In the genomic region with DNA sequence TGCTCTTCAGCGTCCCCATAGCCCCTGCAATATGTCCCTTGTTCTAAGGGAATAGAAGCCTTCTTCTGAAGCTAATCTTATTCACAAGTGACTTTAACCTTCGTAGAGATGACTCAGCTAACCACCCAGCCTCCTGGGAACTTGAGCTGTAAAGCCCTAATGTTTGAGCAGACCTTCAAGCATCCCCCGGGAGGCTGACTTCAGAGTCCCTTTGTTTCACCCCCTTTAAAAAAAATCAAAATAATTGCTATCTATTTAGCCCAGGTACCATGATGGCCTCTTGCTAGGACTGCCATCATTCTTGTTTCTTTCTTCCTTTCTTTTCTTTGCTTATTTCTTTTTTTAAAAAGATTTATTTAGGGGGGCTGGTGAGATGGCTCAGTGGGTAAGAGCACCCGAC, we compare ENCODE assay signal across 50 mouse cellular contexts. TPM values are rescaled to one million over a fixed set of nuclear protein-coding genes. Genes with fewer than 3 reads are reported as not detected.
"Had no signal": no experiment of that assay in that cellular context is flagged by ENCODE, and none has a peak within 500 bp of the region (broad histone marks: within the 10 kb centered on the region; RNA-seq: fewer than 3 reads in every experiment).

No protein-coding gene starts in this region.

- DNase-seq: heart, postnatal 10 days; heart, postnatal 14 days; heart, postnatal 36 days; heart, postnatal 4 days; kidney, adult 11 months; kidney, adult 18-20 months; kidney, adult 2 months; kidney, adult 8-10 months; kidney, adult 9 months; kidney, postnatal 10 days; kidney, postnatal 14 days; kidney, postnatal 25 days; kidney, postnatal 36 days; kidney, postnatal 4 days; layer of hippocampus, adult 9-11 months; layer of hippocampus, postnatal 36 days had no signal

- H3K27me3 ChIP-seq: heart, embryonic 12.5 days; hindbrain, embryonic 12.5 days; hindbrain, embryonic 13.5 days; intestine, embryonic 15.5 days; kidney, embryonic 15.5 days had no signal

- H3K4me2 ChIP-seq: heart, embryonic 11.5 days; heart, embryonic 12.5 days; heart, embryonic 13.5 days; heart, embryonic 15.5 days; hindbrain, embryonic 12.5 days; hindbrain, embryonic 13.5 days; hindbrain, embryonic 14.5 days; hindbrain, embryonic 15.5 days; intestine, embryonic 15.5 days; kidney, embryonic 15.5 days had no signal

- H3K9ac ChIP-seq: heart, embryonic 12.5 days; heart, embryonic 13.5 days; heart, embryonic 15.5 days; hindbrain, embryonic 12.5 days; hindbrain, embryonic 13.5 days; hindbrain, embryonic 14.5 days; hindbrain, embryonic 15.5 days; intestine, embryonic 15.5 days; kidney, embryonic 15.5 days had no signal

- H3K4me3 ChIP-seq: heart, embryonic 10.5 days; heart, embryonic 12.5 days; heart, embryonic 13.5 days; heart, embryonic 15.5 days; hindbrain, embryonic 10.5 days; hindbrain, embryonic 12.5 days; hindbrain, embryonic 13.5 days; hindbrain, embryonic 15.5 days; intestine, embryonic 15.5 days; kidney, embryonic 15.5 days; layer of hippocampus, adult 2 months had no signal

- H3K9me3 ChIP-seq: heart, embryonic 10.5 days; heart, embryonic 12.5 days; heart, embryonic 13.5 days; heart, embryonic 15.5 days; hindbrain, embryonic 10.5 days; hindbrain, embryonic 12.5 days; hindbrain, embryonic 13.5 days; hindbrain, embryonic 15.5 days; intestine, embryonic 15.5 days; kidney, embryonic 15.5 days had no signal

- H3K27ac ChIP-seq: heart, embryonic 10.5 days; heart, embryonic 13.5 days; heart, embryonic 15.5 days; hindbrain, embryonic 10.5 days; hindbrain, embryonic 12.5 days; hindbrain, embryonic 13.5 days; hindbrain, embryonic 14.5 days; hindbrain, embryonic 15.5 days; hindbrain, postnatal 0 days; intestine, embryonic 15.5 days; kidney, embryonic 15.5 days; kidney, postnatal 0 days; layer of hippocampus, adult 2 months had no signal

- ATAC-seq: hindbrain, embryonic 16.5 days; hindbrain, postnatal 0 days; inflammation-experienced regulatory T-cells, adult 6 months; intestine, embryonic 15.5 days; intestine, embryonic 16.5 days; intestine, postnatal 0 days had no signal

- H3K36me3 ChIP-seq: heart, embryonic 15.5 days; hindbrain, embryonic 12.5 days; hindbrain, embryonic 15.5 days; intestine, embryonic 15.5 days had no signal

RNA-seq across cellular contexts. Expression of a gene that starts 41.9 kb away (rescaled TPM):
- total RNA-seq: heart, postnatal 10 days; heart, postnatal 14 days; heart, postnatal 25 days; heart, postnatal 36 days; heart, postnatal 4 days; hematopoietic stem cell, adult 5-6 weeks; hindbrain, postnatal 0 days; layer of hippocampus, adult 18-20 months; layer of hippocampus, adult 2 months; layer of hippocampus, adult 8-10 months; layer of hippocampus, postnatal 10 days; layer of hippocampus, postnatal 14 days; layer of hippocampus, postnatal 25 days; layer of hippocampus, postnatal 36 days had no signal
- polyA plus RNA-seq: heart, embryonic 10.5 days; heart, embryonic 11.5 days; heart, embryonic 12.5 days; heart, embryonic 13.5 days; heart, embryonic 14.5 days; heart, embryonic 15.5 days; heart, embryonic 16.5 days; heart, postnatal 0 days; hindbrain, embryonic 10.5 days; hindbrain, embryonic 11.5 days; hindbrain, embryonic 12.5 days; hindbrain, embryonic 13.5 days; hindbrain, embryonic 14.5 days; hindbrain, embryonic 15.5 days; hindbrain, embryonic 16.5 days; hindbrain, postnatal 0 days; inflammation-experienced regulatory T-cells, adult 6 months; intestine, embryonic 14.5 days; intestine, embryonic 15.5 days; intestine, embryonic 16.5 days; intestine, postnatal 0 days; kidney, adult 2 months; kidney, embryonic 14.5 days; kidney, embryonic 15.5 days; kidney, embryonic 16.5 days; kidney, postnatal 0 days; large intestine, adult 2 months had no signal
